Mouse (Mus musculus) retina, embryonic 14.5 days (tissue): ENCODE results near the gene Gm28998.
"Not testable (repeated sequence)": the region's sequence is repeated elsewhere in the genome, so short reads cannot be mapped to it uniquely, and the experiment has no call there.

ENCODE experiments used
- DNase-seq: peaks from one replicate; pipeline ENCODE4 v3.0.0-alpha.2; 2015; ENCODE audit warnings: low spot score

Gene Gm28998

DNA sequence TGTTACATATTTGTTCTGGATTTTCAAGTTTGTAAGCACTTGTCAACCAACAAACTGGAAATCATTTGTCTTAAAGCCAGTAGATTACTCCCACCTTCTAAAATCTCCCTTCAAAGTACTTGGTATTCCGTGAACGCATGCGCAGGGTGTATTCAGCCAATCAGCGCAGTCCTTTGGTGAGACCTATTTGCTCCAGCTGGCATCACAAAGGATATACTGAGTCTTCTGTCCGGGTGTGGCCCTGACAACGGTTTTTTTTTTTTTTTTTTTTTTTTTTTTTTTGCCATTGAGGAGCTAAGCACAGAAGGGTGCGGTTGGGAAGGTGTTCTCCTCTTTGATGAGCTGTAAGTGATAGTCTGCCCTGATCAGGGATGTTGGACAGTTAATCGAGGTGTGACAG, at the start of gene Gm28998:
Gene Gm28998 (plus strand): TSS at position 301 of the 400 bp plus-strand sequence.
- not testable (repeated sequence) for DNase-seq
